Mouse (Mus musculus): ENCODE results near the gene Gatd1. TPM values are rescaled to one million over a fixed set of nuclear protein-coding genes. Genes with fewer than 3 reads are reported as not detected.

The Gatd1 gene
- polyA plus RNA-seq, 1 experiment: 41.5 TPM

GRCm38 (mm10) chr7:141443081-141443821, 29.3 kb upstream of the Gatd1 start:
- peak overlapping the region; percentile 63 for H3K4me3 ChIP-seq (ENCODE audit: insufficient read depth, low read length)
- peak overlapping the region; percentile 3; the same call in 1 of the 2 replicates for H3K27ac ChIP-seq (ENCODE audit: insufficient read depth, low read length)
- H3K4me1 ChIP-seq (ENCODE audit: control insufficient read depth, insufficient read depth, low read length): peaks cover 3% of the 10 kb centered on the region; the same call in 1 of the 2 replicates
- peak; percentile 80 for TF ChIP-seq POLR2A (IDR thresholded peaks at IDR 0.05; ENCODE audit: low read depth, low read length)
- peak; percentile 39; the same call in 1 of the 2 replicates for TF ChIP-seq CTCF (IDR thresholded peaks at IDR 0.05; ENCODE audit: borderline replicate concordance, insufficient read depth, low read length)

- peak overlapping the region; percentile 63 for H3K4me3 ChIP-seq (ENCODE audit: insufficient read depth, low read length)
These were observed 28.3 kb upstream of the Gatd1 start for GRCm38 (mm10) chr7:141442199-141442598.

DNA sequence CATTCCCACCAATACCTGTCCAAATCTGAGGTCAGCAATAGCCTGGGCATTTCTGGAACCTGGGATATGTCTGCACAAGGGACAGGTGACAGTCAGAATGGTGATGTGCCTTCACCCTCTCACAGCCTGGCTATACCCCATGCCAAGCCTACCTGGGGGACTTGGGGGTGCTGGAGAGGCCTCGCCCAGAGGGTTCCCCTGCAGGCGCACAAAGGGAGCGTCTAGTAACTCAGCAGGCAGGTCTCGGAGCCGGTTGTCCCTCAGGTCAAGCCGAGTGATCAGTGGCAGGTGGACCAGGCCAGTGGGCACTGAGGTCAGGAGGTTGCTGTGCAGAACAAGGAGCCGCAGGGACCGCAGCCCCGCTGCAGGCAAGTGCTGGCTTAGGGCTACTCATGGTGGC, 27.5 kb upstream of the Gatd1 start:
- TF ChIP-seq CTCF (IDR thresholded peaks at IDR 0.05; ENCODE audit: borderline replicate concordance, insufficient read depth, low read length) (no peak), POLR2A (IDR thresholded peaks at IDR 0.05; ENCODE audit: low read depth, low read length) (no peak)
- Histone ChIP-seq H3K4me3 (ENCODE audit: insufficient read depth, low read length) (peak overlapping the region; percentile 63), H3K27ac (ENCODE audit: insufficient read depth, low read length) (no peak overlapping the region), H3K4me1 (ENCODE audit: control insufficient read depth, insufficient read depth, low read length) (peaks cover 3% of the 10 kb centered on the region; the same call in 1 of the 2 replicates)

More at GRCm38 (mm10) chr7:141442199-141442598, 28.3 kb upstream of the Gatd1 start:
- TF ChIP-seq CTCF (IDR thresholded peaks at IDR 0.05; ENCODE audit: borderline replicate concordance, insufficient read depth, low read length): no peak
- no peak for TF ChIP-seq POLR2A (IDR thresholded peaks at IDR 0.05; ENCODE audit: low read depth, low read length)
- Histone ChIP-seq H3K4me1 (ENCODE audit: control insufficient read depth, insufficient read depth, low read length) (peaks cover 3% of the 10 kb centered on the region; the same call in 1 of the 2 replicates), H3K27ac (ENCODE audit: insufficient read depth, low read length) (no peak overlapping the region)

GRCm38 (mm10) chr7:141440613-141441012, 26.7 kb upstream of the Gatd1 start:
- TF ChIP-seq POLR2A (IDR thresholded peaks at IDR 0.05; ENCODE audit: low read depth, low read length): no peak
- TF ChIP-seq CTCF (IDR thresholded peaks at IDR 0.05; ENCODE audit: borderline replicate concordance, insufficient read depth, low read length): peak; percentile 68; the same call in 1 of the 2 replicates
- Histone ChIP-seq H3K27ac (ENCODE audit: insufficient read depth, low read length) (no peak overlapping the region), H3K4me1 (ENCODE audit: control insufficient read depth, insufficient read depth, low read length) (peaks cover 7% of the 10 kb centered on the region; the same call in 1 of the 2 replicates), H3K4me3 (ENCODE audit: insufficient read depth, low read length) (no peak overlapping the region)

GRCm38 (mm10) chr7:141439811-141440210, 25.9 kb upstream of the Gatd1 start:
- H3K4me1 ChIP-seq (ENCODE audit: control insufficient read depth, insufficient read depth, low read length): peaks cover 10% of the 10 kb centered on the region; the same call in 1 of the 2 replicates
- TF ChIP-seq POLR2A (IDR thresholded peaks at IDR 0.05; ENCODE audit: low read depth, low read length) (no peak), CTCF (IDR thresholded peaks at IDR 0.05; ENCODE audit: borderline replicate concordance, insufficient read depth, low read length) (no peak)
- H3K4me3 ChIP-seq (ENCODE audit: insufficient read depth, low read length): no peak overlapping the region
- H3K27ac ChIP-seq (ENCODE audit: insufficient read depth, low read length): no peak overlapping the region

DNA sequence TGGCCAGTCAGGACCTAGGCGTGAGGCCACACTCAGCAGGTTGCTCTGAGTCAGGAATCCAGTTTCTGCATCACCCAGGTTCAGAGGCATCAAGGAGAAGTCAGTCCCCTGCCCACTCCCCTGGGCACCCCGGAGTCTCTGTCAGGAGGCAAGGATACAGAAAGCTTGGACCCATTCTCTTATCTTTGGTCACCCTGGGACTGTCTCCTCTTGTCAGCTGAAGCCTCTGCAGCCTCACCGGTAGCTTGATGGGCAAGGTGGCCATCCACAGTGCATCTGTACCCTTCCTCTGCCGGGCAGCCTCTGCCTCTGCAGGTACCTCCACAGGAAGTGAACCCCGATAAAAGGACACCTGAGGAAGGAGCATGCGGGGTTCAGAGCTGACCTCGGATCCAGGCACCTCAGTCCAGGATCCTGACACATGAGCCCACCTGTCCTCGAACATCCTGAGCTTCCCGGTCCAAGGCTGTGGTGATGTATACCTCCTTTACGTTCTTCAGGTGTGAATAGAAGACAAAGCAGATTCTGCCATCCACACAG, 25.3 kb upstream of the Gatd1 start:
- TF ChIP-seq POLR2A (IDR thresholded peaks at IDR 0.05; ENCODE audit: low read depth, low read length): no peak
- TF ChIP-seq CTCF (IDR thresholded peaks at IDR 0.05; ENCODE audit: borderline replicate concordance, insufficient read depth, low read length): no peak
- Histone ChIP-seq H3K27ac (ENCODE audit: insufficient read depth, low read length) (no peak overlapping the region), H3K4me1 (ENCODE audit: control insufficient read depth, insufficient read depth, low read length) (peaks cover 10% of the 10 kb centered on the region; the same call in 1 of the 2 replicates), H3K4me3 (ENCODE audit: insufficient read depth, low read length) (no peak overlapping the region)

DNA sequence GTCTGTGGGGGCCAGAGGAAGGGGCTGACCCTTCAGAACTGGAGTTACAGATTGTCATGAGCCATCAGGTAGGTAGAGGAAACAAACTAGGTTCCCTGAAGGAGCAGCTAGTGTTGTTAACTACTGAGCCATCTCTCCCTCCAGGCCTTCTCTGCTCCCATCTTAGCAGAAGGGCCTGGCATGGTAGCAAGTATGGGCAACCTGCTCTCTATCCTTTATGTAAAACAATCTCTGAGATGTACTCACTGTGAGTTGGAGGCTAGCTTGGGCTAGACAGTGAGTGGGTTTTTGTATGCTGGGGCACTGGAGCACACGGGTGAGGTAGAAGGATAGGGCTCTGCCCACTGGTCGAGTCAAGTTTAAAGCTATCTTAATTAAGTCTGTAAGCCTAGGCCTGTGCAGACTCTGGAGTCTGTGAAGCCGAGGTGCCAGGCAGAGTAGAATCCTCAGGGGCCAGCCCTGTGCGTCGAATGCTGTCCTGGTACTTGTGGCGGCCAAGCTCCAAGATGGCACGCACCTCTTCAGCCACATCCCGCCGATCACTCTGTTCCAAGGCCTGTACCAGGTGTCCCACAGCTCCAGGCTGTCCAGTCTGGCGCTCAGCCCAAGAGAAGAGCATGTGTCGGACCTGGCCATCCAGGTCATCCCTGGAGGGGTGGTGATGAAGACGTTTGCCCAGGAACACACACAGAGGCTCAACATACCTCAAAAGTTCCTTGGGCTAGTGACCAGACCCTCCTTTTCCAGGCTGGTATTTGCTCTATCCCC, 24.4 kb upstream of the Gatd1 start:
- no peak for TF ChIP-seq CTCF (IDR thresholded peaks at IDR 0.05; ENCODE audit: borderline replicate concordance, insufficient read depth, low read length)
- TF ChIP-seq POLR2A (IDR thresholded peaks at IDR 0.05; ENCODE audit: low read depth, low read length): no peak
- no peak overlapping the region for H3K4me3 ChIP-seq (ENCODE audit: insufficient read depth, low read length)
- H3K4me1 ChIP-seq (ENCODE audit: control insufficient read depth, insufficient read depth, low read length): peaks cover 10% of the 10 kb centered on the region; the same call in 1 of the 2 replicates
- H3K27ac ChIP-seq (ENCODE audit: insufficient read depth, low read length): no peak overlapping the region

DNA sequence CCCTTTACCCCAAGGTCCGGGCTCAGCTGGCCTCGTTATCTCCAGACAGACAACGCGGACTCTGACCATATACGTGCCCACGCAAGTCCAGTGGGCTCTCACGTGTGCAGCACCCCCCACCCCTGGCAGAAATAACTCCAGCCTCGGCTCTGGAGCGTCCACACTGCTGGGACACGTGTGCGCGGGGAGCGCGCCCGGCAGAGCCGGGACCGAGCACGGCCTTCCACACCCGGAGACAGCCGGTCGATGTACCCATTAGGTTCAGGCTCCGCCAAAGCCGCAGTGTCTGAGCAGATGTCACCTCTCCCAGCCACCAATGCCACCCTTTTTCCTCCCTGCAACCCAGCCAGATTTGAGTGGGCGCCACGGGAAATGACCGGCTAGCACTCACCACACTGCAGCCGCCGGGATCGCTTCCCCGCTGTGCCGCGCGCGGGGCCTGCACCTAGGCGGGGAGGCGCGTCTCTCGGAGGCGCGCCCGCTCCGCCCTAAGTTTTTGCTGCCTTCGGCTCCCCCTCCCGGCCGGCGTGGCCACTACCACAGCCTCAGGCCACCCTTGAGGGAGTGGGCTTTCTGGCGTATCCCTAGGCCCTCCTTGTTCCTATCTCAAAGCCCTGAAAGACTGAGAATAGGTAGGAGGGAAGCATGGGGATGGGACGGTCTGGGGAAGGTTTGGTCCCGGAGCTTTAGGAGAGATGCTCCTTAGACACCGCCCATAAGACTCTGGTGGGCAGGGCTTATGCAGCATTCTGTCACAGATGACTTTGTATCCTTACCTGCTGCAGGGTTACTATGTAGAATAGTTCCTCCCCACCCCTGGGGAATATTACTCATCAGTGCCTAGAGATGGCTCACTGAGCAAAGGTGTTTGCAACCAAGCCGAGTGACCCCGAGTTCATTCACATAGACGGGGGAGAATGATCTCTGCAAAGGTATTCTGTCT, 23.5 kb upstream of the Gatd1 start, which contains the start of gene Slc25a22:
Gene Slc25a22 (minus strand): TSS at position 715 of the 943 bp plus-strand sequence.
- Histone ChIP-seq H3K4me1 (ENCODE audit: control insufficient read depth, insufficient read depth, low read length) (peaks cover 10% of the 10 kb centered on the region; the same call in 1 of the 2 replicates), H3K27ac (ENCODE audit: insufficient read depth, low read length) (peak within 1 kb of the TSS; percentile 21; the same call in 1 of the 2 replicates), H3K4me3 (ENCODE audit: insufficient read depth, low read length) (peak within 1 kb of the TSS; percentile 73)
- TF ChIP-seq POLR2A (IDR thresholded peaks at IDR 0.05; ENCODE audit: low read depth, low read length) (peak; percentile 83), CTCF (IDR thresholded peaks at IDR 0.05; ENCODE audit: borderline replicate concordance, insufficient read depth, low read length) (0 out of 2 replicates have a peak, but pooled peaks have one; percentile 26)
